Mouse (Mus musculus) hindbrain, embryonic 14.5 days (tissue): ENCODE measurements around the gene Krt7. TPM values are rescaled to one million over a fixed set of nuclear protein-coding genes. Genes with fewer than 3 reads are reported as not detected.

Source experiments
- ATAC-seq: fragments of 200-750 bp; cut with Nextera tagmentation; 2 replicates; pipeline ENCODE4 v1.8.0; 2017; ENCODE audit warnings: moderate number of reproducible peaks, mild to moderate bottlenecking, moderate TSS enrichment, moderate library complexity; ENCODE audit not compliant: low FRiP score
- DNase-seq: peaks from one replicate; pipeline ENCODE4 v3.0.0-alpha.2; 2015; ENCODE audit warnings: low spot score
- H3K27ac ChIP-seq: fragments of 300-500 bp; sonication (generic); 2 replicates; pipeline ENCODE4 v1.5.1; 2014; ENCODE audit warnings: mild to moderate bottlenecking, moderate library complexity
- H3K27me3 ChIP-seq: fragments of 300-500 bp; sonication (generic); 2 replicates; pipeline ENCODE4 v1.6.1; 2014; ENCODE audit warnings: mild to moderate bottlenecking, low read length, mixed read lengths; ENCODE audit not compliant: control insufficient read depth, insufficient read depth
- H3K36me3 ChIP-seq: fragments of 300-500 bp; sonication (generic); replicated peaks from 2 replicates; pipeline ENCODE4 v1.6.1; 2014; ENCODE audit not compliant: control insufficient read depth, insufficient read depth
- H3K4me1 ChIP-seq: fragments of 300-500 bp; sonication (generic); replicated peaks from 2 replicates; pipeline ENCODE4 v1.6.1; 2014; ENCODE audit warnings: antibody characterized with exemption, low read length, mixed read lengths; ENCODE audit not compliant: control insufficient read depth, insufficient read depth
- H3K4me2 ChIP-seq: fragments of 300-500 bp; sonication (generic); replicated peaks from 2 replicates; pipeline ENCODE4 v1.6.1; 2014; ENCODE audit warnings: mild to moderate bottlenecking, moderate library complexity
- H3K4me3 ChIP-seq: fragments of 300-500 bp; sonication (generic); replicated peaks from 2 replicates; pipeline ENCODE4 v1.5.1; 2014; ENCODE audit warnings: mild to moderate bottlenecking, low read length
- H3K9ac ChIP-seq: fragments of 300-500 bp; sonication (generic); 2 replicates; pipeline ENCODE4 v1.6.1; 2014
- H3K9me3 ChIP-seq: fragments of 300-500 bp; sonication (generic); 2 replicates; pipeline ENCODE4 v1.6.1; 2016; ENCODE audit warnings: low read length; ENCODE audit not compliant: control insufficient read depth
- WGBS: fragments of 180-500 bp; shearing (Covaris S2); extraction: QIAGEN DNeasy Blood & Tissue Kit; methylation state at CpG from one replicate; pipeline ENCODE4 v1.1.7; 2014; 5-methylcytosine and 5-hydroxymethylcytosine counted together
- polyA plus RNA-seq: library from polyadenylated mRNA; unstranded; fragments of >200 nt; fragmentation: Nextera tagmentation; extraction: Ambion mirVana; gene quantifications from 2 replicates; pipeline ENCODE4 v1.2.1, GENCODE M21; 2014

Krt7 gene
- polyA plus RNA-seq, 1 experiment from 2014 or later, result 1.5 TPM

DNA sequence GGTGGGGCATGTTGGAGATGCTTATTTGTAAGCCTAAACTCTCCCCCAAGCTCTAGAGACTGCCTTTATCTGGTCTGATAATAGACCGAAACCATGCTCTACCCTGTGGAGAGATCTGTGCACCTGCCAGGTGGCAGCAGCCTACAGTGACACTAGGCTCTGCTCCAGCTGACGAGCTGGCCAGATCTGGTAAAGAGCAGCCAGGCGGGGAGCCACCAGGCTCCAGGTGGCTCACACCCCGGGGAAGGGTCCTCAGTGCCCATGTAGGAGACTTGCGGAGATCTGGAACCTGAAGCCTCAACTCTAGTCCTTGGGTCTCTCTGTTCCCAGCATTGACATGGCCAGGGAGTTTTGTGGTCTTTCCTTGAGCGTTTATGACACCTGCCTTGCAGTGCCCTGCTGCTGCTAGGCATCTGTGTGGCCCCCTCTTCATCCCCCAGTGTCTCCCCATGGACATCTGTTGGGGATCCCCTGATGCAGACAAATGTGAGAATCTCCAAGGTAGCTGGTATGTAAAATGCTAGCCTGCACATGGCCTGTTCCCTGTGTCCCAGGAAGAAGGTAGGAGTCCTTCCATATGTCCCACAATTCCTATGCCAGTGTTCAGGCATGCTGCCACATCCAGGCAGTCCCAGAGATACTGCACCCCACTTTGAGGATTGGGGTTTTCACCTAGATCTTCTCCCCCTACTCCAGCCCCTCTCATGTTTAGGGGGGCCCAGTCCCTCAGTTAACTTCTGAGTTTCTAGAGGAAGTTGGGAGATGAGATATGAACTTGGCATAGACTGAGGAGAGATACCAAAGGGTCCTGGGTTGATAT, 34.7 kb upstream of the Krt7 start:
- Histone ChIP-seq H3K27ac (no peak overlapping the region), H3K9ac (no peak overlapping the region), H3K36me3 (no peaks in the 10 kb centered on the region), H3K4me2 (no peak overlapping the region), H3K9me3 (no peaks in the 10 kb centered on the region), H3K4me3 (no peak overlapping the region), H3K27me3 (no peaks in the 10 kb centered on the region), H3K4me1 (no peaks in the 10 kb centered on the region)
- 68% methylated on average over 6 of the region's 6 CpGs for WGBS
- no peak for DNase-seq
- no peak for ATAC-seq

DNA sequence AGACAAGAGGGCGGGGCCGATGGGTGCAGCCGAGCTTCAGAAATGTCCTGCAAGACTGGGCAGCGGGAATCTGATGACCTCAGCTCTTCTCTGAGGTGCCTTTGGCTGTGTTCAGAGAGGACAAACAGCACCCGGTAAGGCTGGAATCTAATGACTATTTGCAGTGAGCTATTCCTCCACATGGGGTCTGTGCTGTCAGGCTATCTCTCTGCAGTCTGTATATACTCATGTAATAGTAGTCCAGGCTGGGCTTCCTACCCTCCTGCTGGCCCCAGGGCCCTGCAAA, 34.1 kb upstream of the Krt7 start:
- no peaks in the 10 kb centered on the region for H3K4me1 ChIP-seq
- no peak overlapping the region for H3K4me3 ChIP-seq
- no peak overlapping the region for H3K9ac ChIP-seq
- no peak overlapping the region for H3K4me2 ChIP-seq
- no peaks in the 10 kb centered on the region for H3K9me3 ChIP-seq
- no peaks in the 10 kb centered on the region for H3K27me3 ChIP-seq
- H3K36me3 ChIP-seq, result no peaks in the 10 kb centered on the region
- ATAC-seq, result no peak
- 71% methylated on average over 5 of the region's 5 CpGs for WGBS
- no peak for DNase-seq
- no peak overlapping the region for H3K27ac ChIP-seq

DNA sequence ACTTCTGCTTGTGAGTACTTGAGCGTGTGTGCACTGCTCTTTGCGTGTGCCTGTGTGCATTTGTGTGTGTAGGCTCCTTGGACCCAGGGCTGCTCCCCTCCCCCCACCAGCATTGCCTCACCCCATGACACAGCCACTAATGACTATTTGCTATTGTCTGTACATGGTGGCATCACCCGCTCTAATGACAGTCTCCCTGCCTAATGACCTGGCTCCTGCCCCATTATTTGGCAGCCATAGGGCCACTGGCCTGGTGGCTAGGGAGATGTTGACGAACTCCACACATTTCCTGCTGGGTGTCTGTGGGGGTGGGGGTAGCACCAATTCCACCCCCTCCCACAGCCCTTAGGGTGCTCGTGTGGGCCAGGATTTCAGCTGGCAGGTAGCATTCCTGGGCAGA, 32.2 kb upstream of the Krt7 start:
- Histone ChIP-seq H3K4me1 (no peaks in the 10 kb centered on the region), H3K36me3 (no peaks in the 10 kb centered on the region), H3K4me2 (no peak overlapping the region), H3K27me3 (no peaks in the 10 kb centered on the region), H3K9me3 (no peaks in the 10 kb centered on the region), H3K4me3 (no peak overlapping the region), H3K9ac (no peak overlapping the region), H3K27ac (no peak overlapping the region)
- WGBS, result 74% methylated on average over 5 of the region's 5 CpGs
- DNase-seq (no peak), ATAC-seq (no peak)

DNA sequence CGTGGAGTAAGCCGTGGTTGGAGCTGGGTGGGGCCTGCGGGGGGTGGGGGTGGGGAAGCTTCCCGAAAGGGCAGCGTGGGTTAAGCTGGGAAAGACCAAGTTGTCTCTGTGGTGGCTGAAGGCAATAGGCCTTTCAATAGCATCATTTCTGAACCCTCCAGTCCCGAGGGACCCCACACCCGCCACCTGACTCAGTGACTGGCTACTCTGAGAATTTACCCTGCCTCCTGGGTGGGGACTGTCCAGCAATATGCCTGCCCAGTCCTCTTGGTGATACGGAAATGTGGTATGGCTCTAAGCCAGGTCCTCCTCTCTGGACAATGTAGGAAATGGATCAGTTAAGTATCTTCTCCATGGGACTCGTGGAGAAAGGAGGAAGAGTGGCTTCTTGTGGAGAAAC, 29.1 kb upstream of the Krt7 start:
- Histone ChIP-seq H3K4me2 (no peak overlapping the region), H3K9ac (no peak overlapping the region), H3K27me3 (no peaks in the 10 kb centered on the region), H3K36me3 (no peaks in the 10 kb centered on the region), H3K27ac (no peak overlapping the region), H3K4me3 (no peak overlapping the region), H3K9me3 (no peaks in the 10 kb centered on the region), H3K4me1 (no peaks in the 10 kb centered on the region)
- 69% methylated on average over 9 of the region's 9 CpGs for WGBS
- no peak for DNase-seq
- ATAC-seq, result no peak

DNA sequence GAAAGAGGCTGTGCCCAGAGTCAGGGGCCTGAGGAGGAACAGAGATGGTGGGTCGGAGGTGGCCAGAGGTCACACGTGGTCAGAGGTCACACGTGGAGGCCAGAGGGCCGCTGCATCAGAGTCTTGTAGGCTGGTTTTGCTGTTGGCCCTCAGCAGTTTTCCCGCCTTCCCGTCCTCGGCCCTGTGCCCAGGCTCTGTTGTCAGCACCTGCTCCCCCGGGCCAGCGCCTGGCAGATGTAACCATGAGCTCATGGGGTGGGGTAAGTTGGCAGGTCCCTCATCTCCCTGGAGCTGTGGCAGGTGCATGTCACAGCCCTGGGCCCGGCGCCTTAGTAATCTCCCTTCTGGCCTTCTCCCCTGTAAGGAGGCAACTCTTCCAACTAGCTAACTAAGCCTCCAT, 28.0 kb upstream of the Krt7 start:
- no peak for ATAC-seq
- Histone ChIP-seq H3K4me3 (no peak overlapping the region), H3K4me2 (no peak overlapping the region), H3K27ac (no peak overlapping the region), H3K4me1 (no peaks in the 10 kb centered on the region), H3K36me3 (no peaks in the 10 kb centered on the region), H3K9ac (no peak overlapping the region), H3K27me3 (no peaks in the 10 kb centered on the region), H3K9me3 (no peaks in the 10 kb centered on the region)
- WGBS, result 76% methylated on average over 11 of the region's 11 CpGs
- no peak for DNase-seq

DNA sequence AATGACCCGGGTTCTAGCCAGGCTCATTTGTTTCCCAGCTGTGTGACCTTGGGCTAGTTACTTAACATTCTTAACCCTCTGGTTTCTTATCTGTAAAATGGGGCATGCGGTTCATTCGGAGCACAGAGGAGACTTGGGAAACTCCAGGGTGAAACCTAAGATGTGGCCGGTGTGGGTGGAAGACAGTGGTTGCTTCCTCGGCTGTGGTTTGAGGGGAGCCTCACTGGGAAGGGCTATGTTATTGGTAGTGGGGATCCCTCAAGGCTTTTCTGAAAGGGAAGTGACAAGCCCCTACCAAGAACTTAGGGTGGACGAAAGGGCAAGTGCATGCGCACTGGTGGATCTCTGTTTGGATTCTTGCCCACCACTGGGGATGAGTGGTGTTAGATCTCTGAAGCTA, 26.2 kb upstream of the Krt7 start:
- WGBS, result 77% methylated on average over 7 of the region's 7 CpGs
- H3K27ac ChIP-seq, result no peak overlapping the region
- no peak overlapping the region for H3K4me3 ChIP-seq
- H3K4me2 ChIP-seq, result no peak overlapping the region
- no peaks in the 10 kb centered on the region for H3K4me1 ChIP-seq
- H3K36me3 ChIP-seq, result no peaks in the 10 kb centered on the region
- H3K27me3 ChIP-seq, result no peaks in the 10 kb centered on the region
- DNase-seq (no peak), ATAC-seq (no peak)
- H3K9me3 ChIP-seq, result no peaks in the 10 kb centered on the region
- H3K9ac ChIP-seq, result no peak overlapping the region

DNA sequence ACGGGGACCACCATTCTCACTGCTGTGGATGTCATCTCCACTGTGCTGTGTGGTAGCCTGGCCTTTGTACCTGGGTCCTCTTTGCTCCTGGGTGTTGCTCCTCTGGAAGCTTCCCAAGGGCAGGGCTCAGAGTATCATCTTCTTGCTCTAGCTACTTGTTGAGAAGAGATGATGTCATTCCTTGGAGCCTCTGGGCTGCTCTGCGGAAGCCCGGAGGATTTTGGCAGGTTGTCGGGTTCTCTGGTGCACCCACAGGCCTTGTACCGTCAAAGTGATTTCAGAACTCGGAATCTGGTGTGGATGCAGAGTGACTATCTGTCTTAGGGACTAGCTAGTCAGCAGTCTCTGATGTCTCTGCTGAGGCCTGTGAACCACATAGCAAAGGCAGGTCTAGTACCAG, 25.8 kb upstream of the Krt7 start:
- Histone ChIP-seq H3K4me3 (no peak overlapping the region), H3K27ac (no peak overlapping the region), H3K9ac (no peak overlapping the region), H3K9me3 (no peaks in the 10 kb centered on the region), H3K36me3 (no peaks in the 10 kb centered on the region), H3K4me1 (no peaks in the 10 kb centered on the region), H3K27me3 (no peaks in the 10 kb centered on the region), H3K4me2 (no peak overlapping the region)
- ATAC-seq (no peak), DNase-seq (no peak)
- WGBS, result 91% methylated on average over 6 of the region's 6 CpGs

DNA sequence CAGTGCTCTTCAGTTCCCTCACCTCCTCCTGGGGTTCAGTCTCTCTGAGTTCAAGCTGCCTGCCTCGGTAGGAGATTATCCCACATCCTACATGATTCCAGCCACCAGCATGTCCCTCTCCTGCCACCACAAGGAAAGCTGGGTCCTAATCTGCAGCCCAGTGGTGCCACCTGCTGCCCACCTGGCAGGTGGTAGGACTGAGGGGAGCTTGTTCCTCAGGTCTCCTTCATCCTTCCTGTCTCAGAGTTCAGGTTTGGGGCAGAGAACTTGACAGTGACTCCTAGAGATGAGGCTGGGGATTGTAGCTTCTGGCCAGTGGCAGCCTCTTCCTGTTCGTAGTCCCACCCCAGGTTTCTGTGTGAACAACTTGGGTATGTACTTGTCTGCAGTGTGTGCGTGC, 23.7 kb upstream of the Krt7 start:
- no peaks in the 10 kb centered on the region for H3K27me3 ChIP-seq
- H3K27ac ChIP-seq, result no peak overlapping the region
- no peaks in the 10 kb centered on the region for H3K4me1 ChIP-seq
- no peak overlapping the region for H3K4me3 ChIP-seq
- no peak overlapping the region for H3K9ac ChIP-seq
- DNase-seq (no peak), ATAC-seq (no peak)
- WGBS, result 64% methylated on average over 3 of the region's 3 CpGs
- no peaks in the 10 kb centered on the region for H3K9me3 ChIP-seq
- H3K4me2 ChIP-seq, result no peak overlapping the region
- no peaks in the 10 kb centered on the region for H3K36me3 ChIP-seq

DNA sequence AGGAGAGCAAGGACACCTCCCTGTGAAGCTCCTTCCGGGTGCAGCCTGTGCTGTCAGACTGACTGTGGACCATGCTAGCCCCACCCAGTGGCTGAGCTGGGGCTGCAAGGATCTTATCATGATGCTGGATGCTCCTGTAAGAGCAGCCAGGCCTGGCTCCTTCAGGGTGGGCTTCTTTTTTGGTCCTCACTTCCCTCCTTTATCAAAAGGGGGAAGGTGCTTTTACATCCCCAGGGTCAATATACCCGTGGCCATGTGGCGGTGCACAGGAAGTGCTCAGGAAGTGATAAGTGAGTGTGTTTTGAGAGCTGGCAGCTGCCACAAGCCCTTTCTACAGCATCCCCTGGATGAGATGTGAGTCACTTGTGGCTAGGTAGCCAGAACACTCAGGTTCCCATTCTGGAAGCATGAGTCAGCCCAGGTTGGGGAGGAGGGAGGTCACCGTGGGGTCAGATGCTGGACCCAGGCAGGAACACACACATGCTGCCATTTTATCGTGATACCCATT, 22.8 kb upstream of the Krt7 start:
- 68% methylated on average over 5 of the region's 5 CpGs for WGBS
- Histone ChIP-seq H3K27me3 (no peaks in the 10 kb centered on the region), H3K4me3 (no peak overlapping the region), H3K9ac (no peak overlapping the region), H3K27ac (no peak overlapping the region), H3K9me3 (no peaks in the 10 kb centered on the region), H3K4me2 (no peak overlapping the region), H3K36me3 (no peaks in the 10 kb centered on the region), H3K4me1 (no peaks in the 10 kb centered on the region)
- DNase-seq, result no peak
- no peak for ATAC-seq

DNA sequence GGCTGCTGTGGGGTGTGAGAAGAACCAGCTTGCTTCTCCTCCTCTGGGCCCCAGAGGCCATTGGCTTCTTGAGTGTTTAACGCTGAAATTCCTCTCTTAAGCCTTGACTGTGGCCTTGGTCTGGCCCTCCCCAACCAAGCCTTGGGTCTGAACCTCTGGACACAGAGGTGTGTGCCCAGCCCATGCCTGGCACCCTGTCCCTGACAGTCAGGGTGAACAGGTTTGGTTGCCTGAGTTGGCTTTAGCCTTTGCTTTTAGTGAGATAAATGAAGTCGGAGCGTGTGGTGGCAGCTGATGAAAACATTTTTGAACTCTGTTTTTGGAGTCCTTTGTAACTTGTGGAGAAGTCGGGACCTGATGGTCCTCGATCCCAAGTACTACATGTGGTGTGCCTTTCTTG, 20.6 kb upstream of the Krt7 start:
- no peak overlapping the region for H3K27ac ChIP-seq
- H3K27me3 ChIP-seq, result no peaks in the 10 kb centered on the region
- no peak overlapping the region for H3K4me2 ChIP-seq
- no peak overlapping the region for H3K9ac ChIP-seq
- 92% methylated on average over 5 of the region's 5 CpGs for WGBS
- no peak overlapping the region for H3K4me3 ChIP-seq
- DNase-seq, result no peak
- ATAC-seq, result no peak
- no peaks in the 10 kb centered on the region for H3K9me3 ChIP-seq
- H3K36me3 ChIP-seq, result no peaks in the 10 kb centered on the region
- H3K4me1 ChIP-seq, result no peaks in the 10 kb centered on the region
